Mouse (Mus musculus) E14TG2a.4 (cell line): ENCODE results near the gene Dlk2.

Experiments
- H3K27me3 ChIP-seq: 2 replicates; pipeline ENCODE4 v1.6.1; 2014; ENCODE audit warnings: low read length, control low read depth; ENCODE audit not compliant: insufficient read depth
- H3K36me3 ChIP-seq: 2 replicates; pipeline ENCODE4 v1.6.1; 2014; ENCODE audit warnings: low read length, control low read depth; ENCODE audit not compliant: insufficient read depth
- H3K4me1 ChIP-seq: replicated peaks from 2 replicates; pipeline ENCODE4 v1.6.1; 2014; ENCODE audit warnings: low read depth, low read length, control low read depth
- H3K4me3 ChIP-seq: replicated peaks from 2 replicates; pipeline ENCODE4 v1.5.1; 2014; ENCODE audit warnings: mild to moderate bottlenecking, low read length
- H3K9me3 ChIP-seq: 2 replicates; pipeline ENCODE4 v1.6.1; 2014; ENCODE audit warnings: low read length, control low read depth
- CTCF ChIP-seq: conservative IDR thresholded peaks from 2 replicates; pipeline ENCODE4 v1.5.1; 2014; ENCODE audit warnings: low read length
- NANOG ChIP-seq: IDR thresholded peaks from 2 replicates; pipeline ENCODE4 v1.6.1; 2014; ENCODE audit warnings: borderline replicate concordance, low read length, mixed read lengths
- POU5F1 ChIP-seq: IDR thresholded peaks from 2 replicates; pipeline ENCODE4 v1.6.1; 2014; ENCODE audit warnings: low read length, borderline replicate concordance

Dlk2 gene

DNA sequence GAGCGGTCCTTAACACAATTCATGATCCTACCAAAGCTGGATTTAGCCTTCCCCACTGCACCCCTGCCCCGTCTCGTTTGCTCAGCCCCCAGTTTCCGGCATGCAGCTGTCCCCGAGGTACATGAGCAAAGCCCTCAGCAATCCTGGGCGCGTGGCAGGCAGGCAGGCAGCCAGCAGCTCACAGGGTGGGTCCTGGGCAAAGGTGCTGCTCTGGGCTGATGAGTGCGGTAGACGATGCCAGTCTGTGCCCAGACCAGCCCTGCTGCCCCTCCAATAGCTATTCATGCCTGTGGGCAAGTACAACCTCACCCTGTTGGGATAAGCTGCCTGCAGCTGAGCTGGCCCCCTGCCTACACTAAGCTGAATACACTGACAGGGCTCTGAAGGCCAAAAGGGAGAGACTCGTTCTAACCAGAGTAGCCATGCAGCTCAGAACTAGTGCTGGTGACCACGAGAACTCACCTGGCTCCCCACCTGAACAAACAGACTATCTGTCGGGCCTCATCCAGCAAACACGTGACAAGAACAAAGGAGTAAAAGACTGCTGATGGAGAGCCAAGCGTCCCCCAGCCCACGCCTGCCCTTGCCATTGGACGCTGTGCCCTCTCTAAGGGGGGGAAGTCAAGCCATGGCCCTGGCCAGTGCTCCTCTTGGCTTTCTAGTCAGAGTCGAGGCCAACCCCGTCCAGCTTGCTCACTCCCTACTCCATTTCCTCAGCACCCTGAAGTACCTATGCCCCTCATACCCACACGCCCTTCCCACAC, 27.3 kb upstream of the Dlk2 start:
- TF ChIP-seq CTCF (no peak), NANOG (no peak), POU5F1 (no peak)
- no peaks in the 10 kb centered on the region for H3K9me3 ChIP-seq

DNA sequence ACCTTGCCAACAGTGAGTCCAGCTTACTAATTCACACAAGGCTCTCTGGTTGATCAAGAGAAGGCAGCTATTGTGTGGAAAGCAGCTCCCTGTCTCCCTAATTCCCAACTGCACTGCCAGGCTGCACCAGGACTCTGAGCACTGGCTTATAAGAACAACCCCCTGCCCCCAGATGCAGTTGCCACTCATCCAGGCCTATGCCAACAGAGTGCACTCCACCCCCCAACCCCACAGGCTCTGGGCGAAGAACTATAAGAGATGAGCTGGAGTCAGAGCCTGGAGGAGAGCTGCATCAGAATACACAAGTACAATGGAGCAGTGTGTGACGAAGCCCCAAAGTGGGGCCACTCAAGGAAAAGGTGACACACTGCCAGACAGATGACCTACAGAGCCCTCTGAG, 25.2 kb upstream of the Dlk2 start:
- H3K4me1 ChIP-seq, result peaks cover 87% of the 10 kb centered on the region
- TF ChIP-seq CTCF (no peak), NANOG (no peak), POU5F1 (no peak)
- no peak overlapping the region for H3K4me3 ChIP-seq
- H3K9me3 ChIP-seq, result no peaks in the 10 kb centered on the region
- peaks cover 91% of the 10 kb centered on the region for H3K36me3 ChIP-seq
- no peaks in the 10 kb centered on the region for H3K27me3 ChIP-seq

More for the DNA sequence above, 27.3 kb upstream of the Dlk2 start:
- H3K4me3 ChIP-seq, result no peak overlapping the region; the same call in 1 of the 2 replicates
- peaks cover 93% of the 10 kb centered on the region for H3K4me1 ChIP-seq
- no peaks in the 10 kb centered on the region for H3K27me3 ChIP-seq
- H3K36me3 ChIP-seq, result peaks cover 91% of the 10 kb centered on the region

DNA sequence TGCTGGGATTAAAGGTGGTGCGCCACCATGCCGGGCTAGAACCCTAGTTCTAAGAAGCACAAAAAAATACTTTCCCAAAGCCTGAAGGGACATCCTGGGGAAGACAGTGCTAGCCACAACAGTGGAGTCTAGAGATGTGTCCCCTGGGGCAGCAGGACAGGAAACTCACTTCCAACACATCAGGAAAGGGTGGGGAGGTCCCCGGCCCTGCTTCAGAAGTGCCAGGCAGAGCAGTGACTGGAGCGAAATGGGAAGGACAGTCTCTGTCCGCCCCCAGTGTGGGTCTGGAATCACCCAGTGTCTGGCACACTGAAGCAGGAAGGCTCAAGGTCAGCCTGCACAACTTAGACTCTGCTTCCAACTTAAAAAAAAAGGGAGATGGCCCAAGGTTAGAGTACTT, 24.5 kb upstream of the Dlk2 start:
- Histone ChIP-seq H3K36me3 (peaks cover 91% of the 10 kb centered on the region), H3K4me1 (peaks cover 87% of the 10 kb centered on the region), H3K9me3 (no peaks in the 10 kb centered on the region), H3K27me3 (no peaks in the 10 kb centered on the region), H3K4me3 (no peak overlapping the region)
- TF ChIP-seq NANOG, result no peak
- no peak for TF ChIP-seq CTCF
- no peak for TF ChIP-seq POU5F1

DNA sequence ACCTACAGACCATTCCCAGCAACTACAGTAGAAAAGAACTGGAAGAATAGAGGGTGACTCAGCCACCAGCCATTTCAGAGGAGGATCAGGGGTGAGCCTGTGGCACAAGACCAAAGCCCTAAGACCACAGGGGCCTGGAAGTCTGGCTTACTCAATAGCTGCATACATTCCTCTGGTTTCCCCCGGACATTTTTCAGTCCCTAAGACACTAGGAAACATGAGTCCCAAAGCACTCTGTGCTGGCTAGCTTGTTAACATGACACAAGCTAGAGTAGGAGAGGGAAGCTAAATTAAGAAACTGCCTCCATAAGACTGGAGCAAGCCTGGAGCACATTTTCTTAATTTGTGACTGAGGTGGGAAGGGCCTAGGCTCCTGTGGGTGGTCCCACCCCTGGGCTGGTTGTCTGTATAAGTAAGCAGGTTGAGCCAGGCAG, 23.4 kb upstream of the Dlk2 start:
- no peak overlapping the region for H3K4me3 ChIP-seq
- peaks cover 95% of the 10 kb centered on the region for H3K36me3 ChIP-seq
- H3K9me3 ChIP-seq, result no peaks in the 10 kb centered on the region
- no peak for TF ChIP-seq POU5F1
- H3K4me1 ChIP-seq, result peaks cover 91% of the 10 kb centered on the region
- no peaks in the 10 kb centered on the region for H3K27me3 ChIP-seq

DNA sequence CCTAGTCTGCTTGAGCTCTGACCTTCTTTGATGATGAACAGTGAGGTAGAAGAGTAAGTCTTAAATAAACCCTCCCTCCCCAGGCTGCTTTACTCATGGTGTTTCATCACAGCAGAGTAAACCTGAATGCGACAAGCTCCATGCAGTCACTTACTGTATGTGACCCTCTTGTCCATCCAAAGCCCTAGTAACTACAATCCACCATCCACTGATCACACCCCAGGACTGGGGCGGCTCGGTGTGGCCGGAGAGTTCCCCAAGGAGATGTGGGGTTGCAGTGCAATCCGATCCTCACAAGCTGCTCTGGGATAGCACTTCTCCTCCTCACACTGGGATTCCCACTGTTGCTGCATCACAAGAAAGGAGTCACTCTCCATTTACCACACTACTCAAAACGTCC, 22.8 kb upstream of the Dlk2 start:
- Histone ChIP-seq H3K36me3 (peaks cover 95% of the 10 kb centered on the region), H3K4me1 (peaks cover 93% of the 10 kb centered on the region), H3K27me3 (no peaks in the 10 kb centered on the region), H3K4me3 (no peak overlapping the region), H3K9me3 (no peaks in the 10 kb centered on the region)
- no peak for TF ChIP-seq POU5F1
- TF ChIP-seq CTCF, result no peak
- no peak for TF ChIP-seq NANOG

DNA sequence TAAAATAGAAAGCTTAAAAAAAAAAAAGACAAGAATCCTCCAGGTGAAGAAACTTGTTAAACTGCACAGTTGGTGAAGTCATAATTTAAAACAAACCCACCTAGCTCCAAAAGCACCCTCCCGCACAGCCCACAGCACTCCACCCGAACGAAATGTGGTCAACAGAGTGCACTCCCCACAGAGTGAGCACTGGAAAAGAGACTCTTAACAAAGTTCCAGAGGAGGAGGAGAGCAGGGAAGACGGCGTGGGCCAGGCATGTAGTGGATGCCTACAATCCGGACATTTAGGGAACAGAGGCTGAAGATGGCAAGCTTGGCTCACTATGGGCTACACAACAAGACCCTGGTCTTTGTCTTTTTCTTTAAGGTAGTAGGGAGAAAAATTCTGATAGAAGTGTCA, 22.2 kb upstream of the Dlk2 start:
- H3K4me3 ChIP-seq, result no peak overlapping the region
- TF ChIP-seq NANOG (no peak), CTCF (no peak), POU5F1 (no peak)
- H3K9me3 ChIP-seq, result no peaks in the 10 kb centered on the region
- peaks cover 89% of the 10 kb centered on the region for H3K4me1 ChIP-seq
- H3K36me3 ChIP-seq, result peaks cover 95% of the 10 kb centered on the region
- no peaks in the 10 kb centered on the region for H3K27me3 ChIP-seq

DNA sequence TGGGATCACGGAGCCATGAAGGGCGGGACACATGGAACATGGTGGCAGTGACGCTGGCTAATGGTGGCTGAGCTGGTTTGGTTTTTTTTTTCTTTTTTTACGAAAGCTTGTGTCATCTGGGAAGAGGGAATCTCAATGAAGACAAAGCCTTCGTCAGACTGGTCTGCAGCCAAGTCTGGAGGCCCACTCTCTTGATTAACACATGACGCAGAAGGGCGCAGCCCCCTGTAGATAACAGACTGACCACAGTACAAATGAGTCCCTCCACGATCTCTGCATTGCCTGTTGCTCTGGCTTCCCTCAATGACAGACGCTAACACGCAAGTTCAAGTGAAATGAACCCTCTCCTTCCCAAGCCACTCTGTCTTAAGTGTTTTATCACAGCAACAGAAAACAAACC, 21.7 kb upstream of the Dlk2 start:
- H3K36me3 ChIP-seq, result peaks cover 95% of the 10 kb centered on the region
- H3K4me3 ChIP-seq, result no peak overlapping the region
- TF ChIP-seq NANOG (no peak), CTCF (no peak), POU5F1 (no peak)
- H3K27me3 ChIP-seq, result no peaks in the 10 kb centered on the region
- peaks cover 89% of the 10 kb centered on the region for H3K4me1 ChIP-seq
- H3K9me3 ChIP-seq, result no peaks in the 10 kb centered on the region

DNA sequence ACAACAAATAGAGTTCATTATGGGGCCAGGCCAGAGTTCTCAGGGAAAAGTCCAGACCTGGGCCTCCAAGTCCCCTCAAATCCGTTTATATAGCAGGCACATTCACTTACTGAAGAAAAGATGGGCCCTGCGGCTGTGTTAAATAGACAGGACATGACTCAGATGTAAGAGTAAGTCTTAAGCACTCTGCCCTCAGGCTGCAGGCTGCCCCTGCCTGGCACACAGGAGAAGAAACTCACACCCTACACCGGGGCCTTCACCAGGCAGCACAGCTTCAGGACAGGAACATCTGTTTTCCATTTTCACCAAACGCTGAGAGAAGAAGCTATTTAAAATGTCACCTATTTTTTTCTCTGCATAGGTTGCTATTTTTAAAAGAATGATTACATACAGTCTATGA, 19.6 kb upstream of the Dlk2 start:
- TF ChIP-seq CTCF (no peak), NANOG (no peak), POU5F1 (no peak)
- H3K27me3 ChIP-seq, result no peaks in the 10 kb centered on the region
- H3K36me3 ChIP-seq, result peaks cover 87% of the 10 kb centered on the region
- peaks cover 88% of the 10 kb centered on the region for H3K4me1 ChIP-seq
- no peak overlapping the region for H3K4me3 ChIP-seq
- H3K9me3 ChIP-seq, result no peaks in the 10 kb centered on the region
